Mouse (Mus musculus): ENCODE measurements around the gene Ccdc185. TPM values are rescaled to one million over a fixed set of nuclear protein-coding genes. Genes with fewer than 3 reads are reported as not detected.

Ccdc185 gene
- polyA plus RNA-seq, 1 experiment = not detected

GRCm38 (mm10) chr1:182707459-182707858 is 41.5 kb downstream of the Ccdc185 start:
- TF ChIP-seq POLR2A (IDR thresholded peaks at IDR 0.05; ENCODE audit: borderline replicate concordance, extremely low read depth, low read depth, low read length) (no peak), CTCF (IDR thresholded peaks at IDR 0.05; ENCODE audit: insufficient read depth, low read length) (no peak)
- H3K4me1 ChIP-seq (ENCODE audit: control insufficient read depth, insufficient read depth, low read length) = no peaks in the 10 kb centered on the region
- no peak overlapping the region for H3K4me3 ChIP-seq (replicated peaks; ENCODE audit: extremely low read depth, low read depth, low read length)
- DNase-seq = no peak
- 86% methylated on average over 4 of the region's 4 CpGs for WGBS

- no peak for DNase-seq
- 32% methylated on average over 2 of the region's 2 CpGs for WGBS
- Histone ChIP-seq H3K4me3 (replicated peaks; ENCODE audit: extremely low read depth, low read depth, low read length) (no peak overlapping the region), H3K4me1 (ENCODE audit: control insufficient read depth, insufficient read depth, low read length) (no peaks in the 10 kb centered on the region)
- no peak for TF ChIP-seq CTCF (IDR thresholded peaks at IDR 0.05; ENCODE audit: insufficient read depth, low read length)
- TF ChIP-seq POLR2A (IDR thresholded peaks at IDR 0.05; ENCODE audit: borderline replicate concordance, extremely low read depth, low read depth, low read length) = no peak
Measured at GRCm38 (mm10) chr1:182704882-182705281, 44.1 kb downstream of the Ccdc185 start.

GRCm38 (mm10) chr1:182699392-182700347 is 49.3 kb downstream of the Ccdc185 start:
- no peak for DNase-seq

More at GRCm38 (mm10) chr1:182699392-182700347, 49.3 kb downstream of the Ccdc185 start:
- Histone ChIP-seq H3K4me3 (replicated peaks; ENCODE audit: extremely low read depth, low read depth, low read length) (no peak overlapping the region), H3K4me1 (ENCODE audit: control insufficient read depth, insufficient read depth, low read length) (no peaks in the 10 kb centered on the region)
- WGBS = 72% methylated on average over 9 of the region's 9 CpGs
- TF ChIP-seq POLR2A (IDR thresholded peaks at IDR 0.05; ENCODE audit: borderline replicate concordance, extremely low read depth, low read depth, low read length) (no peak), CTCF (IDR thresholded peaks at IDR 0.05; ENCODE audit: insufficient read depth, low read length) (no peak)

Other genes starting within 250 kb of the Ccdc185 start
- gene Capn2, start 231.6 kb downstream of the Ccdc185 start, polyA plus RNA-seq (2012; rRNA removed) = 69.0 and 71.5 TPM in 2 replicates
- gene Capn8, start 184.2 kb downstream of the Ccdc185 start, polyA plus RNA-seq (2012; rRNA removed) = 0.26 TPM in 2 replicates
- 12.8 and 13.1 TPM in 2 replicates for gene Susd4, start 14.7 kb upstream of the Ccdc185 start, polyA plus RNA-seq (2012; rRNA removed)
- gene Tlr5, start 205.6 kb upstream of the Ccdc185 start, polyA plus RNA-seq (2012; rRNA removed) = 6.1 and 7.4 TPM in 2 replicates